Mouse (Mus musculus): Measurements from ENCODE around the gene E430018J23Rik. TPM values are rescaled to one million over a fixed set of nuclear protein-coding genes. Genes with fewer than 3 reads are reported as not detected.
"Not testable (repeated sequence)": the region's sequence is repeated elsewhere in the genome, so short reads cannot be mapped to it uniquely, and the experiment has no call there.

Gene E430018J23Rik
- 1 to 10 TPM; 4.0 to 6.1 TPM for polyA plus RNA-seq (2017; shearing (Covaris generic))

DNA sequence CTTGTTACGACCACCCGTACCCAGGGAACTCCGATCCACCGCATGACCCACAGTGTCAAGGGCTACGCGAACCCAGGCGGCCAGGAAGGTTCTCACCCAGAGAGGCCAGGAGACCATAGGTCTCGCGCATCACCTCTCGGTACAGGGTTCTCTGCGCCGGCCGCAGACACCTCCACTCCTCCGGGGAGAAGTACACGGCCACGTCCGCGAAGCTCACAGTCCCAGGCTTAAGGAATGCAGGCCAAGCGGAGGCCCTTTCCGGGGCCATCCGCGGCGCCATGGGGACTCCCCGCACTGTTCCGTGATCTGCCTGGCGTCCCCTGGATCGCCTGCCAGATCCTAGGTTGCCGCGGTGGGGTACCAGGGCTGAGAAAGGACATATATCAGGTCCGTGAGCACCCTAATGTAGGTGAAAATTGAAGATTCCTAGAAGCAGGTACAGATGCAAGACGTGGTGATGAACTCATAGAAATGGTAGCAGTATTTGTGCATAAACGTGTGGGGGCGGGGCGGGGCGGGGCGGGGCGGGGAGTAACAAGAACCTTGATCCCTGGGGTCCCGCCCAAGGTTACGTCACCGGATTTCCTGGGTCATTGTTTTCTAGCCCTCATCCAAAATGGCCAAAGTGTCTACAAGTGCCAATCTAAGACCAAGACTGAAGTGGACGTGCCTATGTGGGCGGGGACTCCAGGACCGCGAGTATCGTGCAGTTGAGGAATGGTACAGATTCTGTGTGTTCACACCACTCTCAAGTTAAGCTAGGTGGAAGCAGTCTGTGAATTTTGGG, at the start of gene E430018J23Rik:
E430018J23Rik (minus strand) TSS at position 473 of the 787 bp plus-strand sequence.
- ATAC-seq = peak; percentile 91

GRCm38 (mm10) chr7:127437724-127438123, 44.3 kb upstream of the E430018J23Rik start:
- no peak for ATAC-seq

- ATAC-seq = no peak
These were observed 41.8 kb upstream of the E430018J23Rik start for GRCm38 (mm10) chr7:127435206-127435605.

GRCm38 (mm10) chr7:127426354-127426753, 32.9 kb upstream of the E430018J23Rik start:
- ATAC-seq = no peak

- ATAC-seq = no peak
These were observed 32.5 kb upstream of the E430018J23Rik start for GRCm38 (mm10) chr7:127425911-127426310.

DNA sequence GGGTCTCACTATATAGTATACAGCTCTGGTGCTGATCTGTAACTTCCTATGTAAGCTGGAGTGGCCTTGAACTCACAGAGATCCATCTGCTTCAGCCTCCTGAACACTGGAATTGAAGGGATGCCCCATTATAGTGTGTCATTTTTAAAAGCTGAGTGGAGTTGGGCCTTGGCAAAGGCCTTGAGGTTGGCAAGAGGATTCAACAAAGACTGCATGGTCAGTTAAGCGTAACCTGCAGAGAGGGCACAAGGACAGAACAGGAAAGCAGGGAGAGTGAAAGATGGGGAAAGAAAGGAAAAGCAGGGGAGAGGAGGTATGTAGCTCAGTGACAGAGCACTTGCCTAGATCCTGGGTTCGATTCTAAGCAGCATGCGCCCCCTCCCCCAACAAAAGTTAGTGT, 31.9 kb upstream of the E430018J23Rik start:
- ATAC-seq = no peak

GRCm38 (mm10) chr7:127422247-127422646, 28.8 kb upstream of the E430018J23Rik start:
- ATAC-seq = no peak

- peak; percentile 97 for ATAC-seq
These were observed 28.2 kb upstream of the E430018J23Rik start, which contains the start of gene Zfp688 for GRCm38 (mm10) chr7:127421388-127422191. Zfp688 (minus strand) TSS chr7:127422068.

GRCm38 (mm10) chr7:127411418-127411817, 18.0 kb upstream of the E430018J23Rik start:
- no peak for ATAC-seq

DNA sequence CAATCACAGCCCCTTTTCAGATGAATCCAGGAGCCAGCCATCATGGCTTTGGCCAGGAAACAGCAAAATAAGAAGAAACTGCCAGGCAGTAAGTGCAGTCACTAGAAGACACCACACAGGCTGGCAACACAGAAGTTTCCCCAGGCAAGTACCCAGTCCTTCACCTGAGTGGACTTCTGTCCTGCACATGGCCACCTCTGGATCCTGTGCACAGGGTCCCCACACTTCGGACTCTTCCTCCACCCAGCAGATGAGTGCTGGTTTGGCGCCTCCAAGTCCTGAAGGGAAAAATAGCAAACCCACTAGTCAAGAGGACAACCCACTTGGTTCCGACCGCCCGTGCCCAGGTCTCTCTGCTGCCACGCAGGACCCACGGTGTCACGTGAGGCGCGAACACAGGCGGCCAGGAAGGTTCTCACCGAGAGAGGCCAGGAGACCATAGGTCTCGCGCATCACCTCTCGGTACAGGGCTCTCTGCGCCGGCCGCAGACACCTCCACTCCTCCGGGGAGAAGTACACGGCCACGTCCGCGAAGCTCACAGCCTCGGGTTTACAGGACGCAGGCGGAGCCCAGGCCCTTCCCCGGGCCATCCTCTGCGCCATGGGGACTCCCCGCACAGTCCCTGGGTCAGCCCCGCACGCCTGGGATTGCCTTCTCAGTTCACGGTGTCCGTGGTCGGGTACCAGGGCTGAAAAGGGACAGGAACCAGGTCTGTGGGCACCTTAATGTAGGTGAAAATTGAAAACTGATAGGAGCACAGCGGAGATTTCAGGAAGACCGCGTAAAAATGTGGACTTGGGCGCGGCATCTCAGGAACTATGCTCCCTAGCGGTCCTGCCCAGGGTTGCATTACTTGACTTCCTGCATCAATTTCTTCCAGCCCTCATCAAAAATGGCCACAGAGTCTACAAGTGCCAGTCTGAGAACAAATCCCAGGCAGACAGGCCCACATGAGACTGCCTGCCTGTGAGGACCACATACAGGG, 12.9 kb upstream of the E430018J23Rik start, which contains the start of gene Zfp764:
Zfp764 (minus strand) TSS at position 821 of the 986 bp plus-strand sequence.
- ATAC-seq = peak; percentile 93

DNA sequence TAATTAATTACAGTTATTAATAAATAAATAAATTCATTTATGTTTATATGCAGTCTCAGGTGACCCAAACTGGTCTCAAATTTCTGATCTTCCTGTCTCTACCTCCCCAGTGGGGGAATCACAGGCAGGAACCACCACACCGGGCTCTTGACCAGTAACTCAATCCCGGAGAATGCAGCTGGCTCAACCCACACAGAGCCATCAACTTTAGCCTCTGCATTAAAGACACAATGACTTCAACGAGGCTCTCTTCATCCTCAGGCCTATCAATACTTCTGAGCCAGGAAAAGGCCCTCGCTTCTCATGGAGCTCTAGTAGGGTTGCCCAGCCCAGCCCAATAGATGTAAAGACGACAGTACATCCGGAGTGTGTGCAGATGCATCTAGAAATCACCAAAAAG, 10.7 kb upstream of the E430018J23Rik start:
- not testable (repeated sequence) for ATAC-seq

- ATAC-seq = no peak
These were observed 9.6 kb upstream of the E430018J23Rik start for GRCm38 (mm10) chr7:127402980-127403379.

GRCm38 (mm10) chr7:127400355-127400754, 6.9 kb upstream of the E430018J23Rik start:
- no peak for ATAC-seq

- no peak for ATAC-seq
These were observed 510 bp upstream of the E430018J23Rik start for GRCm38 (mm10) chr7:127393944-127394333.

DNA sequence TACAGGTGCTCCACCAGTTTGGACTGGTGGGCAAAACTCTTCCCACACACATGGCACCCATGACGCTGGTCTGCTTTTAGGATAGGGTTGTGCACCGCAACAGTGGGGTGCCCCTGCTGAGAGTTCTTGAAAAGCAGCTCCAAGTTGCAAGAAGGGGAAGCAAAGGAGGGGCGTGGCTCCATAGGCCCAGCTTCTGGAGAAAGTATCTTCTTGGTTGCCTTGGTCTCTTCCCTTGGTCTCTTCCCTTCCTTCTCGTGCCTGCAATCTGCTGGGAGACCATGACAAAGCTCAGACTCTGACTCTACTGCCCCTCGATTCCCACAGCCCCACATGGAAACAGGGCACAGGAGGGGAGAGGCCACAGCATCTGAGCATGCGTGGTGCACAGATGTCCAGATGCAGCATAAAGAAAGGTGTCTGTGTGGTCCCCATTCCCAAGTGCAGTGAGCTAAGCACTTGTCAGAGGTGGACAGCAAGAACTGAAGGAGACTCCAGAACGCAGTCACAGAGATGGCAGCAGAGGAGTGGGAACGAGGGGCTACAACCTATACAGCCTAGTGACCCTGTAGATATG, 1.1 kb downstream of the E430018J23Rik start:
- ATAC-seq = no peak

- no peak for ATAC-seq
These were observed 1.9 kb downstream of the E430018J23Rik start for GRCm38 (mm10) chr7:127391538-127391937.

DNA sequence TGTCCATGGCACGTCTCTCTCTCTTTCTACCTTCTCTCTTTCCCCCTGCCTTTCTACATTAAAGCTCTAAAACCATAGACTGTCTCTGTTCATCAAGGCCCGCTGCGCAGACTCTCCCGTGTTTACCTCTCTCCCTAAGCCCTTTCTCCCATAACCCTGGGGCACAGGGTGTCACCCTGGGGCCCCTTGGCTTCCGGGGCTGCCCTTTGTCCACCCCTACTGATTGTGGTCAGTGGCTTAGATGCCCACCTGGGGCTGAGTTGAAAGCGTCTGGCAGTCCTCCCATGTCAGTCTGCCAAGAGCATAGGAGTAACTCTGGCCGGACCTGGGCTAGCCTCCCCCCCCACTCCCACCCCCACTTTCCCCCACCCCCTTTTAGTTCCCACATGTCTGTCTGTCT, 3.1 kb downstream of the E430018J23Rik start:
- no peak for ATAC-seq

GRCm38 (mm10) chr7:127388201-127388600, 5.2 kb downstream of the E430018J23Rik start:
- ATAC-seq = not testable (repeated sequence)

GRCm38 (mm10) chr7:127386641-127387392, 6.6 kb downstream of the E430018J23Rik start, which contains the start of gene 9130019O22Rik:
9130019O22Rik (minus strand) TSS chr7:127387166.
- ATAC-seq = peak; percentile 97

DNA sequence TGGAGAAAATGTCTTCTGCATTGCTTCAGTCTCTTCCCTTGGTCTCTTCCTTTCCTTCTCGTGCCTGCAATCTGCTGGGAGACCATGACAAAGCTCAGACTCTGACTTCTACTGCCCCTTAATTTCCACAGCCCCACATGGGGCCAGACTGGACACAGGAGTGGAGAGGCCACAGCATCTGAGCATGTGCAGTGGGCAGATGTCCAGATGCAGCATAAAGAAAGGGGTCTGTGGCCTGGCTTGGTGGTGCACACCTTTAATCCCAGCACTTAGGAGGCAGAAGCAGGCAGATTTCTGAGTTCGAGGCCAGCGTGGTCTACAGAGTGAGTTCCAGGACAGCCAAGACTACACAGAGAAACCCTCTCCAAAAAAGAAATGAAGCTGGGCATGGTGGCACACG, 7.9 kb downstream of the E430018J23Rik start:
- not testable (repeated sequence) for ATAC-seq
